In genomic region chr2:33100536-33100935, GRCm38 (mm10) we compare ENCODE assay signal across 13 mouse cellular contexts.
"Had no signal": no experiment of that assay in that cellular context is flagged by ENCODE, and none has a peak within 500 bp of the region (broad histone marks: within the 10 kb centered on the region; RNA-seq: fewer than 3 reads in every experiment).

No protein-coding gene starts in this region.

- DNase-seq: kidney, postnatal 14 days; layer of hippocampus, postnatal 36 days; lung, adult 18-20 months; retina, postnatal 1 day; right cerebral cortex, postnatal 4 days; spleen, adult 18-20 months; thymus, adult 18-20 months; thymus, postnatal 14 days had no signal

- H3K36me3 ChIP-seq: midbrain, embryonic 12.5 days; neural tube, embryonic 13.5 days had no signal

- H3K4me1 ChIP-seq: midbrain, embryonic 12.5 days; neural tube, embryonic 13.5 days had no signal

- H3K4me2 ChIP-seq: limb, embryonic 13.5 days; midbrain, embryonic 12.5 days; neural tube, embryonic 13.5 days had no signal

- H3K9ac ChIP-seq: limb, embryonic 13.5 days; liver, embryonic 14.5 days; midbrain, embryonic 12.5 days; neural tube, embryonic 13.5 days had no signal

- H3K4me3 ChIP-seq: limb, embryonic 13.5 days; midbrain, embryonic 12.5 days; neural tube, embryonic 13.5 days had no signal

- H3K27ac ChIP-seq: limb, embryonic 13.5 days; liver, embryonic 14.5 days; midbrain, embryonic 12.5 days; neural tube, embryonic 13.5 days had no signal

- H3K9me3 ChIP-seq: limb, embryonic 13.5 days; midbrain, embryonic 12.5 days; neural tube, embryonic 13.5 days had no signal

- ATAC-seq: midbrain, embryonic 16.5 days had no signal

- H3K27me3 ChIP-seq: limb, embryonic 13.5 days; midbrain, embryonic 12.5 days; neural tube, embryonic 13.5 days had no signal
